8 mouse cellular contexts compared by ENCODE assay signal in genomic region chr9:109167316-109167715, GRCm38 (mm10).
"Had no signal": no experiment of that assay in that cellular context is flagged by ENCODE, and none has a peak within 500 bp of the region (broad histone marks: within the 10 kb centered on the region; RNA-seq: fewer than 3 reads in every experiment).

No protein-coding gene starts in this region.

- DNase-seq: lung, adult 18-20 months; lung, embryonic 14.5 days; lung, postnatal 10 days; lung, postnatal 4 days; right cerebral cortex, postnatal 14 days; spleen, adult 18-20 months; thymus, adult 18-20 months; thymus, postnatal 25 days had no signal
